Mouse (Mus musculus) hindbrain, embryonic 11.5 days (tissue): ENCODE measurements around the gene Fancd2. TPM values are rescaled to one million over a fixed set of nuclear protein-coding genes. Genes with fewer than 3 reads are reported as not detected.
A peak's percentile ranks its signal among the peaks of the same experiment; 100 is the strongest.

ENCODE experiments used
- ATAC-seq: fragments of 200-750 bp; cut with Nextera tagmentation; 2 replicates; pipeline ENCODE4 v1.8.0; 2017; ENCODE audit warnings: mild to moderate bottlenecking, moderate TSS enrichment, moderate library complexity; ENCODE audit not compliant: low FRiP score
- DNase-seq: peaks from one replicate; pipeline ENCODE4 v3.0.0-alpha.2; 2015; ENCODE audit warnings: low spot score
- H3K27ac ChIP-seq: fragments of 300-500 bp; sonication (generic); 2 replicates; pipeline ENCODE4 v1.5.1; 2014; ENCODE audit warnings: mild to moderate bottlenecking, low read depth, low read length
- H3K27me3 ChIP-seq: fragments of 300-500 bp; sonication (generic); 2 replicates; pipeline ENCODE4 v1.6.1; 2014; ENCODE audit warnings: mild to moderate bottlenecking, low read length, moderate library complexity, mixed read lengths; ENCODE audit not compliant: control insufficient read depth, insufficient read depth
- H3K36me3 ChIP-seq: fragments of 300-500 bp; sonication (generic); 2 replicates; pipeline ENCODE4 v1.6.1; 2014; ENCODE audit warnings: mild to moderate bottlenecking, low read length, moderate library complexity, mixed read lengths; ENCODE audit not compliant: control insufficient read depth, insufficient read depth
- H3K4me1 ChIP-seq: fragments of 300-500 bp; sonication (generic); replicated peaks from 2 replicates; pipeline ENCODE4 v1.6.1; 2014; ENCODE audit warnings: low read length, mixed read lengths; ENCODE audit not compliant: control insufficient read depth, insufficient read depth
- H3K4me2 ChIP-seq: fragments of 300-500 bp; sonication (generic); replicated peaks from 2 replicates; pipeline ENCODE4 v1.6.1; 2014; ENCODE audit warnings: mild to moderate bottlenecking, low read depth, low read length
- H3K4me3 ChIP-seq: fragments of 300-500 bp; sonication (generic); 2 replicates; pipeline ENCODE4 v1.5.1; 2014; ENCODE audit warnings: low read depth, low read length
- H3K9ac ChIP-seq: fragments of 300-500 bp; sonication (generic); 2 replicates; pipeline ENCODE4 v1.6.1; 2014; ENCODE audit warnings: low read depth, low read length
- H3K9me3 ChIP-seq: fragments of 300-500 bp; sonication (generic); 2 replicates; pipeline ENCODE4 v1.6.1; 2016; ENCODE audit warnings: low read length; ENCODE audit not compliant: control insufficient read depth
- WGBS: fragments of 180-500 bp; shearing (Covaris S2); extraction: QIAGEN DNeasy Blood & Tissue Kit; methylation state at CpG from one replicate; pipeline ENCODE4 v1.1.7; 2014; 5-methylcytosine and 5-hydroxymethylcytosine counted together
- polyA plus RNA-seq: library from polyadenylated mRNA; unstranded; fragments of >200 nt; fragmentation: Nextera tagmentation; extraction: Ambion mirVana; gene quantifications from 2 replicates; pipeline ENCODE4 v1.2.1, GENCODE M21; 2014

The Fancd2 gene
- polyA plus RNA-seq, 1 experiment from 2014 or later, result 14.3 TPM

GRCm38 (mm10) chr6:113609293-113609692 is 77.8 kb downstream of the Fancd2 start:
- no peaks in the 10 kb centered on the region for H3K9me3 ChIP-seq
- H3K4me1 ChIP-seq, result no peaks in the 10 kb centered on the region
- no peak overlapping the region for H3K27ac ChIP-seq
- H3K4me3 ChIP-seq, result no peak overlapping the region
- peaks cover 5% of the 10 kb centered on the region; the same call in 1 of the 2 replicates for H3K36me3 ChIP-seq
- no peak overlapping the region for H3K4me2 ChIP-seq
- ATAC-seq (no peak), DNase-seq (no peak)
- no peaks in the 10 kb centered on the region for H3K27me3 ChIP-seq
- H3K9ac ChIP-seq, result no peak overlapping the region
- 94% methylated on average over 7 of the region's 7 CpGs for WGBS

DNA sequence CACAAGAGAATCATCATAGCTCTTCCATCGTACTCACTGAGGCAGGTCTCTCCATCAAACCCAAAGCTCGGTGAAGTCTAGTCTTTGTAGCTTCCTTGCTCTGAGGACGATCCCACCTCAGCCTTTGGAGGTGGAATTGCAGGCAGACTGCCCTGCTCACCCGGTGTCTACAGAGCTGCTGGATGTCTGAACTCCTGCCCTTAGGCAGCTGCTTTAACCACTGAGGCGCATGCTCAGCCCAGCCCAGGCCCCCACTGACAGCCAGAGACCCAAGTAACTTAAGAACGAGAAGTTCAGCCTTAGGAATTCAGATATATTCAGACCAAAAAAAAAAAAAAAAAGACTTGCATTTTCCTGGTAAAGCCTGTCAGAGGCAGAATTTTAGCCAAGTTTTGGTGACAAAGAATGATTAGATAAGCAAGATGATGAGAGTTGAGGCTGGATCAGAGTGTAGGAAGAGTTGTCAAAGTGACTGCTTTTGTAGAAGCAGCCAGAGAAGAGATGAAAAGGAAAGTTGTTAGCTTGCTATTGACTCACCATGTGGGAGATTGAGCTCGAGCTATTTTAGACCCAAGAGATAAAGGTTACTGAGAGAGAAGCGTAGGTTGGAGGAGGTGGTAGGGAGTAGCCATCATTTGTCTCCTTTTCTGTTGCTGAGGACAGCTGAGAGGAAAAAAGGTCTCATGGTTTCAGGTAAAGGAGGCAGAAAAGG is 80.9 kb downstream of the Fancd2 start:
- Histone ChIP-seq H3K4me1 (no peaks in the 10 kb centered on the region), H3K27me3 (no peaks in the 10 kb centered on the region), H3K27ac (no peak overlapping the region), H3K4me3 (no peak overlapping the region), H3K9me3 (no peaks in the 10 kb centered on the region), H3K4me2 (no peak overlapping the region), H3K9ac (no peak overlapping the region), H3K36me3 (peaks cover 14% of the 10 kb centered on the region; the same call in 1 of the 2 replicates)
- 89% methylated on average over 8 of the region's 8 CpGs for WGBS
- DNase-seq, result no peak
- no peak for ATAC-seq

DNA sequence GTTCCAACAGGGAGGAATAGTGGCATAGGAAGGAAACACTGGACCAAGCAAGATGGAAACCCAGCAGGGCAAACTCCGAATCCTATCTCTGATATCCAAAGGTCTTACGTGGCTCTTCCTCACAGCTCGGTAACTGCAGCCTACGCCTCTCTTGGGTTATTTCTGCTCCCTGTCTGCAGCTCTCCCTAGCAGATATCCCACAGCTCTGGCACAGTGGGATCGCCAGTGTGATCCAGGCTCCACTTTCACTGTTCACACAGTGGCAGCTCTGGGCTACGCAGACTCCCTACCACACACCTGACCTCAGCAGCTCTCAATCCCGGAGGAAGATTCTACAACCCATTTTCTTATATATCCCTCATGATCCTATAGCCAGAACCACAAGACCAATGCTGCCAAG is 82.7 kb downstream of the Fancd2 start:
- no peaks in the 10 kb centered on the region for H3K9me3 ChIP-seq
- H3K9ac ChIP-seq, result no peak overlapping the region
- ATAC-seq (no peak), DNase-seq (no peak)
- peaks cover 14% of the 10 kb centered on the region; the same call in 1 of the 2 replicates for H3K36me3 ChIP-seq
- 99% methylated on average over 7 of the region's 7 CpGs for WGBS
- no peaks in the 10 kb centered on the region for H3K4me1 ChIP-seq
- no peaks in the 10 kb centered on the region for H3K27me3 ChIP-seq
- no peak overlapping the region for H3K4me3 ChIP-seq
- no peak overlapping the region for H3K4me2 ChIP-seq
- H3K27ac ChIP-seq, result no peak overlapping the region

- no peak overlapping the region for H3K4me3 ChIP-seq
- H3K4me2 ChIP-seq, result no peak overlapping the region
- no peaks in the 10 kb centered on the region for H3K4me1 ChIP-seq
- WGBS, result 95% methylated on average over 8 of the region's 8 CpGs
- H3K9ac ChIP-seq, result no peak overlapping the region
- H3K36me3 ChIP-seq, result peaks cover 14% of the 10 kb centered on the region; the same call in 1 of the 2 replicates
- ATAC-seq (no peak), DNase-seq (no peak)
- H3K9me3 ChIP-seq, result no peaks in the 10 kb centered on the region
- no peak overlapping the region for H3K27ac ChIP-seq
- H3K27me3 ChIP-seq, result no peaks in the 10 kb centered on the region
Measured at GRCm38 (mm10) chr6:113614997-113615396, 83.5 kb downstream of the Fancd2 start.

DNA sequence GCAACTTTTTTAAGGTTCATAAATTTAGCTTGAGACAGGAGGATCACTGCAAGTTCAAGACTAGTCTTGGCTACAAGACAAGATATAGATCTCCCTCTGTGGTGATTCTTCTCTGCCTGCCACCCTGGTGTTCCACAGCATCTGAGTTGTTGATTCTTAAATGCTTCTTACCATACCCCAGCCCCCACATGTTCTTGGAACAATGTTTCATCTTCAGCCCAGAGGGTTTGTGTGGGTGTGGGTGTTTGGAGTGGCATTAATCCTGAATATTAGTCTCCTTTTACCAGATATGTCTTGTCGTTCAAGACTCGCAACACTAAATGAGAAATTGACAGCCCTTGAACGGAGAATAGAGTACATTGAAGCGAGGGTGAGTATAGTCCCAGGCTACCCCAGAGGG is 84.0 kb downstream of the Fancd2 start:
- 93% methylated on average over 4 of the region's 4 CpGs for WGBS
- no peak overlapping the region for H3K9ac ChIP-seq
- H3K4me2 ChIP-seq, result no peak overlapping the region
- no peaks in the 10 kb centered on the region for H3K4me1 ChIP-seq
- no peak overlapping the region for H3K4me3 ChIP-seq
- no peaks in the 10 kb centered on the region for H3K27me3 ChIP-seq
- no peak overlapping the region for H3K27ac ChIP-seq
- no peaks in the 10 kb centered on the region for H3K9me3 ChIP-seq
- ATAC-seq (no peak), DNase-seq (no peak)
- peaks cover 11% of the 10 kb centered on the region; the same call in 1 of the 2 replicates for H3K36me3 ChIP-seq

GRCm38 (mm10) chr6:113623386-113623785 is 91.9 kb downstream of the Fancd2 start:
- ATAC-seq (0 out of 2 replicates have a peak, but pooled peaks have one; percentile 10), DNase-seq (no peak)
- no peak overlapping the region for H3K9ac ChIP-seq
- 76% methylated on average over 5 of the region's 5 CpGs for WGBS
- H3K9me3 ChIP-seq, result no peaks in the 10 kb centered on the region
- peaks cover 2% of the 10 kb centered on the region; the same call in 1 of the 2 replicates for H3K4me1 ChIP-seq
- H3K4me2 ChIP-seq, result no peak overlapping the region
- H3K4me3 ChIP-seq, result peak overlapping the region; percentile 54; the same call in 1 of the 2 replicates
- H3K27me3 ChIP-seq, result no peaks in the 10 kb centered on the region
- no peak overlapping the region for H3K27ac ChIP-seq
- H3K36me3 ChIP-seq, result no peaks in the 10 kb centered on the region

DNA sequence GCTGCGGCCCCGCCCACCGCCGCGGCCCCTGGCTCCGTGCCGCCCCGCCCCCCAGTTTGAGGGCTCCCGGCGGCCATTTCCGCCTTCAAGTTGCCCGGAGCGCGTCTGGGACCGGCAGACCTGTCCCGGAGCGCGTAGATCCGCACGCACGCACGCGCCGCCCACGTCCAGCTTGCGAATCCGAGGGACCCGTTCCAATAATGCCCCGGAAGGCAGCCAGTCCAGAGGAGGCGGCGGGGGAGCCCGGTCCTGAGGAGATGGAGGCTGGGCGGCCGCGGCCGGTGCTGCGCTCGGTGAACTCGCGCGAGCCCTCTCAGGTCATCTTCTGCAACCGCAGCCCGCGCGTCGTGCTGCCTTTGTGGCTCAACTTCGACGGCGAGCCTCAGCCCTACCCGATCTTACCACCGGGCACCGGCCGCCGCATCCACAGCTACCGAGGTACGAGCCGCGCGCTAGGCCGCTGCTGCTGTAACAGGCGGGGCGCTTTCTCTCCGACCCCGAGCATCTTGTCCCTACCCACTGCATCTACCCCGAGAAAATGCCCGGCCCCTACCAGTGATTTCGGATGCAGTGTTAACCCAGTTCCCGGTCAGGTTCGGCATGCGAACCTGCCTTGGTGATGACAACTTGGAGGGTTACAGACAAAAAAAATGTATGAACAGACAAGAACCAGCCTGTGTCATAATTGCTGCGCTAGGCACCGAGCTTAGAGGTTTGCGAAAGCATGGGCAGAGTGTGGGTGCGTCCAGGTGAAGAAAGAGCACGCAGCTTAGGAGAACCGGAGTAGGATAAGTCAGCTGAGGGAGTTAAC is 92.7 kb downstream of the Fancd2 start, which contains the start of gene Vhl:
Gene Vhl (plus strand): TSS at position 19 of the 811 bp plus-strand sequence.
- Histone ChIP-seq H3K36me3 (no peaks in the 10 kb centered on the region), H3K4me1 (peaks cover 2% of the 10 kb centered on the region; the same call in 1 of the 2 replicates), H3K4me3 (peak within 1 kb of the TSS; percentile 54), H3K27ac (peak within 1 kb of the TSS; percentile 72), H3K9ac (peak within 1 kb of the TSS; percentile 79), H3K9me3 (no peaks in the 10 kb centered on the region), H3K4me2 (peak within 1 kb of the TSS; percentile 58), H3K27me3 (no peaks in the 10 kb centered on the region)
- WGBS, result 2% methylated on average over 52 of the region's 76 CpGs
- DNase-seq (peak; percentile 90), ATAC-seq (peak; percentile 90)

GRCm38 (mm10) chr6:113624989-113625770 is 93.7 kb downstream of the Fancd2 start:
- H3K4me3 ChIP-seq, result peak overlapping the region; percentile 54
- peaks cover 2% of the 10 kb centered on the region; the same call in 1 of the 2 replicates for H3K4me1 ChIP-seq
- peak overlapping the region; percentile 58 for H3K4me2 ChIP-seq
- peak overlapping the region; percentile 79 for H3K9ac ChIP-seq
- no peaks in the 10 kb centered on the region for H3K27me3 ChIP-seq
- no peaks in the 10 kb centered on the region for H3K9me3 ChIP-seq
- DNase-seq (no peak), ATAC-seq (no peak)
- WGBS, result 60% methylated on average over 5 of the region's 5 CpGs
- no peak overlapping the region for H3K27ac ChIP-seq
- no peaks in the 10 kb centered on the region for H3K36me3 ChIP-seq
